Comparison of ENCODE assay signal across 13 mouse cellular contexts in the genomic region with DNA sequence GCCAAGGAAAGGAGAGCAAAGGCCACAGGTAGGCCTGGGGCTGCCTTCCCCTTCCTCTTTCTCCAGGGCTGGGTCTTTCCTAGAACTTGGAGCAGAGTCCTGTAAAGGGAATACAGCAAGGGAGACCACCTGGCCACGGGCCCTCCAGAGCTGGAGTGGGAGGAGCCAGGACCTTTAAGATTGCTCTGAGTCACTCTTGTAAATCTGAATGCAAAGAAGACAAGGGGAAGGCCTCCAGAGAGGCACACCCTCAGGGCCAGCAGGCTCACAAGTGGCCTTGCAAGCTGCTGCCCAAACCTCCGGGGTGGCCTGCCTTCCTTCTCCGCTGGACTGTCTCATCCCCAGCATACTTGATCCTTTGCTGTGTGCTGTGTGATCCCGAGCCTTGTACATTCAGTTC. TPM values are rescaled to one million over a fixed set of nuclear protein-coding genes. Genes with fewer than 3 reads are reported as not detected.
DNase-seq lines count a peak whose midpoint lies in the region; ATAC-seq and TF ChIP-seq lines count a peak whose summit lies in the region.
"Had no signal": no experiment of that assay in that cellular context is flagged by ENCODE, and none has a peak within 500 bp of the region (broad histone marks: within the 10 kb centered on the region; RNA-seq: fewer than 3 reads in every experiment).

No protein-coding gene starts in this region.

- no peaks in the 10 kb centered on the region for H3K9me3 ChIP-seq in forebrain, embryonic 10.5 days
- no peaks in the 10 kb centered on the region for H3K9me3 ChIP-seq in forebrain, embryonic 16.5 days (ENCODE audit: control insufficient read depth, low read length)
- no peaks in the 10 kb centered on the region for H3K9me3 ChIP-seq in liver, embryonic 15.5 days (replicated peaks)

- H3K4me3 ChIP-seq in forebrain, embryonic 10.5 days = no peak overlapping the region
- no peak overlapping the region for H3K4me3 ChIP-seq in forebrain, embryonic 16.5 days (replicated peaks; ENCODE audit: low read length)
- peak overlapping the region; percentile 38; the same call in 1 of the 2 replicates for H3K4me3 ChIP-seq in spleen, adult 2 months (ENCODE audit: extremely low read depth, insufficient read depth, insufficient read length)
- peak overlapping the region; percentile 18; the same call in 1 of the 2 replicates for H3K4me3 ChIP-seq in liver, embryonic 15.5 days (replicated peaks)

- H3K4me1 ChIP-seq in forebrain, embryonic 10.5 days = peaks cover 15% of the 10 kb centered on the region
- H3K4me1 ChIP-seq in forebrain, embryonic 16.5 days (replicated peaks; ENCODE audit: control insufficient read depth, insufficient read depth, low read length) = no peaks in the 10 kb centered on the region
- H3K4me1 ChIP-seq in spleen, adult 2 months (ENCODE audit: control insufficient read depth, insufficient read depth, insufficient read length) = peaks cover 58% of the 10 kb centered on the region; the same call in 1 of the 2 replicates
- peaks cover 46% of the 10 kb centered on the region for H3K4me1 ChIP-seq in liver, embryonic 15.5 days (replicated peaks)

- WGBS in forebrain, embryonic 10.5 days = 79% methylated on average over 4 of the region's 4 CpGs
- WGBS in forebrain, embryonic 16.5 days = 65% methylated on average over 4 of the region's 4 CpGs
- WGBS in spleen, adult 2 months = 37% methylated on average over 4 of the region's 4 CpGs
- 45% methylated on average over 4 of the region's 4 CpGs for WGBS in liver, embryonic 15.5 days (ENCODE audit: insufficient replicate concordance)

- no peaks in the 10 kb centered on the region for H3K36me3 ChIP-seq in forebrain, embryonic 10.5 days (replicated peaks)
- H3K36me3 ChIP-seq in forebrain, embryonic 16.5 days (ENCODE audit: control insufficient read depth, insufficient read depth) = no peaks in the 10 kb centered on the region
- no peaks in the 10 kb centered on the region for H3K36me3 ChIP-seq in spleen, adult 2 months (ENCODE audit: control insufficient read depth, insufficient read depth, low read length)
- H3K36me3 ChIP-seq in liver, embryonic 15.5 days (replicated peaks) = no peaks in the 10 kb centered on the region

- H3K4me2 ChIP-seq in forebrain, embryonic 16.5 days (ENCODE audit: low read length) = no peak overlapping the region
- peak overlapping the region; percentile 33 for H3K4me2 ChIP-seq in liver, embryonic 15.5 days

- no peaks in the 10 kb centered on the region for H3K27me3 ChIP-seq in forebrain, embryonic 10.5 days (ENCODE audit: poor library complexity, severe bottlenecking)
- no peaks in the 10 kb centered on the region for H3K27me3 ChIP-seq in forebrain, embryonic 16.5 days (replicated peaks; ENCODE audit: control insufficient read depth, insufficient read depth, low read length)
- no peaks in the 10 kb centered on the region for H3K27me3 ChIP-seq in spleen, adult 2 months (ENCODE audit: control insufficient read depth, insufficient read depth, low read length)
- no peaks in the 10 kb centered on the region for H3K27me3 ChIP-seq in liver, embryonic 15.5 days

- ATAC-seq in forebrain, embryonic 16.5 days = no peak
- no peak for ATAC-seq in liver, embryonic 15.5 days (ENCODE audit: insufficient read depth)

- no peak overlapping the region for H3K9ac ChIP-seq in forebrain, embryonic 16.5 days (replicated peaks; ENCODE audit: low read depth, low read length)
- no peak overlapping the region for H3K9ac ChIP-seq in liver, embryonic 15.5 days

- no peak for DNase-seq in forebrain, embryonic 10.5 days (ENCODE audit: extremely low spot score, low spot score)
- no peak for DNase-seq in spleen, adult 2 months (ENCODE audit: low read depth in 1 of 2, low spot score in 2 of 2)
- DNase-seq in spleen, adult 12 weeks (ENCODE audit: low spot score) = no peak
- no peak for DNase-seq in thymus, postnatal 14 days
- no peak for DNase-seq in gastrocnemius, adult 18-20 months (ENCODE audit: low spot score)
- no peak for DNase-seq in thymus, postnatal 4 days
- DNase-seq: gastrocnemius, postnatal 14 days; heart, postnatal 10 days; kidney, adult 11 months; lung, postnatal 36 days had no signal

- no peak for TF ChIP-seq CTCF in spleen, adult 2 months (IDR thresholded peaks at IDR 0.05; ENCODE audit: extremely low read depth, insufficient read depth, insufficient read length, insufficient replicate concordance)

- peak overlapping the region; percentile 12; the same call in 1 of the 2 replicates for H3K27ac ChIP-seq in forebrain, embryonic 10.5 days
- H3K27ac ChIP-seq in forebrain, embryonic 16.5 days (ENCODE audit: low read length) = no peak overlapping the region
- peak overlapping the region; percentile 74 for H3K27ac ChIP-seq in spleen, adult 2 months (ENCODE audit: insufficient read depth, low read length)
- peak overlapping the region; percentile 48 for H3K27ac ChIP-seq in liver, embryonic 15.5 days (replicated peaks)

- TF ChIP-seq POLR2A in spleen, adult 2 months (IDR thresholded peaks at IDR 0.05; ENCODE audit: low read depth, low read length) = no peak

RNA-seq across cellular contexts. Expression of gene Arap1, which starts 13.9 kb away (rescaled TPM):
- 11.7 and 12.9 TPM in 2 replicates for polyA plus RNA-seq in forebrain, embryonic 10.5 days (2016; fragmentation: Nextera tagmentation; extraction: Ambion mirVana)
- polyA plus RNA-seq in forebrain, embryonic 16.5 days (2015; fragmentation: Nextera tagmentation; extraction: Ambion mirVana) = 7.7 and 8.8 TPM in 2 replicates
- 227 and 248 TPM in 2 replicates for polyA plus RNA-seq in spleen, adult 2 months (2012; rRNA removed)
- polyA plus RNA-seq in liver, embryonic 15.5 days (2015; fragmentation: Nextera tagmentation; extraction: Ambion mirVana) = 14.5 and 19.8 TPM in 2 replicates
- 10 to 100 TPM; 18.6 to 21.4 TPM for total RNA-seq in gastrocnemius, adult 18-20 months (2021)

RNA-seq across cellular contexts. Expression of gene Stard10, which starts 44.9 kb away (rescaled TPM):
- 9.1 and 9.6 TPM in 2 replicates for polyA plus RNA-seq in forebrain, embryonic 10.5 days (2016; fragmentation: Nextera tagmentation; extraction: Ambion mirVana)
- polyA plus RNA-seq in forebrain, embryonic 16.5 days (2015; fragmentation: Nextera tagmentation; extraction: Ambion mirVana) = 6.1 and 6.2 TPM in 2 replicates
- 29.3 and 42.0 TPM in 2 replicates for polyA plus RNA-seq in spleen, adult 2 months (2012; rRNA removed)
- polyA plus RNA-seq in liver, embryonic 15.5 days (2015; fragmentation: Nextera tagmentation; extraction: Ambion mirVana) = 122 and 143 TPM in 2 replicates
- 10 to 100 TPM; 40.4 to 41.1 TPM for total RNA-seq in gastrocnemius, adult 18-20 months (2021)

RNA-seq across cellular contexts. Expression of gene Gm45837, which starts 48.9 kb away (rescaled TPM):
- polyA plus RNA-seq in forebrain, embryonic 10.5 days (2016; fragmentation: Nextera tagmentation; extraction: Ambion mirVana) = not detected in 2 replicates
- not detected in 2 replicates for polyA plus RNA-seq in forebrain, embryonic 16.5 days (2015; fragmentation: Nextera tagmentation; extraction: Ambion mirVana)
- 1.1 TPM in 1 of 2 replicates, not detected in the other for polyA plus RNA-seq in spleen, adult 2 months (2012; rRNA removed)
- polyA plus RNA-seq in liver, embryonic 15.5 days (2015; fragmentation: Nextera tagmentation; extraction: Ambion mirVana) = 0.16 TPM in 1 of 2 replicates, not detected in the other
- total RNA-seq in gastrocnemius, adult 18-20 months (2021) = not detected
- total RNA-seq: heart, postnatal 10 days; layer of hippocampus, postnatal 25 days had no signal

RNA-seq across cellular contexts. Expression of gene Atg16l2, which starts 59.7 kb away (rescaled TPM):
- 18.4 and 25.9 TPM in 2 replicates for polyA plus RNA-seq in forebrain, embryonic 10.5 days (2016; fragmentation: Nextera tagmentation; extraction: Ambion mirVana)
- polyA plus RNA-seq in forebrain, embryonic 16.5 days (2015; fragmentation: Nextera tagmentation; extraction: Ambion mirVana) = 28.7 and 33.0 TPM in 2 replicates
- polyA plus RNA-seq in spleen, adult 2 months (2012; rRNA removed) = 62.9 and 86.0 TPM in 2 replicates
- 5.2 and 5.9 TPM in 2 replicates for polyA plus RNA-seq in liver, embryonic 15.5 days (2015; fragmentation: Nextera tagmentation; extraction: Ambion mirVana)
- total RNA-seq in gastrocnemius, adult 18-20 months (2021) = 1 to 10 TPM; 6.5 to 8.9 TPM

RNA-seq across cellular contexts. Expression of gene Pde2a, which starts 59.7 kb away (rescaled TPM):
- 16.2 and 16.3 TPM in 2 replicates for polyA plus RNA-seq in forebrain, embryonic 10.5 days (2016; fragmentation: Nextera tagmentation; extraction: Ambion mirVana)
- polyA plus RNA-seq in forebrain, embryonic 16.5 days (2015; fragmentation: Nextera tagmentation; extraction: Ambion mirVana) = 55.9 and 58.6 TPM in 2 replicates
- polyA plus RNA-seq in spleen, adult 2 months (2012; rRNA removed) = 42.6 and 48.4 TPM in 2 replicates
- polyA plus RNA-seq in liver, embryonic 15.5 days (2015; fragmentation: Nextera tagmentation; extraction: Ambion mirVana) = 12.0 and 13.9 TPM in 2 replicates
- 10 to 100 TPM; 21.0 to 23.0 TPM for total RNA-seq in gastrocnemius, adult 18-20 months (2021)

Comparison
In these comparisons a context has a peak if more than half of its experiments do, and no peak if none do; other contexts are left out.
1. H3K4me3 ChIP-seq: peak in spleen, adult 2 months (single experiment) and liver, embryonic 15.5 days (single experiment); none in forebrain, embryonic 10.5 days (single experiment) and forebrain, embryonic 16.5 days (single experiment).
2. RNA of gene Arap1, which starts 13.9 kb away (polyA plus RNA-seq): 227 to 248 TPM in spleen, adult 2 months; 14.5 to 19.8 TPM in liver, embryonic 15.5 days, 11.7 to 12.9 TPM in forebrain, embryonic 10.5 days and 7.7 to 8.8 TPM in forebrain, embryonic 16.5 days; every median in the first group is over 10 times any median in the second.